Mouse (Mus musculus) heart, postnatal 0 days (tissue): ENCODE data around the gene Smg9. TPM values are rescaled to one million over a fixed set of nuclear protein-coding genes. Genes with fewer than 3 reads are reported as not detected.

Experiments used
- ATAC-seq: fragments of 200-750 bp; cut with Nextera tagmentation; 2 replicates; pipeline ENCODE4 v1.8.0; 2017; ENCODE audit warnings: low read depth, moderate number of reproducible peaks, moderate library complexity; ENCODE audit not compliant: insufficient read depth
- DNase-seq: peaks from one replicate; pipeline ENCODE4 v3.0.0-alpha.2; 2016; ENCODE audit warnings: low spot score
- H3K27ac ChIP-seq: fragments of 300-500 bp; sonication (generic); 2 replicates; pipeline ENCODE4 v1.5.1; 2014; ENCODE audit warnings: low read depth, mild to moderate bottlenecking
- H3K27me3 ChIP-seq: fragments of 300-500 bp; sonication (generic); 2 replicates; pipeline ENCODE4 v1.6.1; 2014; ENCODE audit warnings: low read length, mixed read lengths; ENCODE audit not compliant: control insufficient read depth, insufficient read depth
- H3K36me3 ChIP-seq: fragments of 300-500 bp; sonication (generic); replicated peaks from 2 replicates; pipeline ENCODE4 v1.6.1; 2014; ENCODE audit warnings: low read length, mixed read lengths; ENCODE audit not compliant: control insufficient read depth, insufficient read depth
- H3K4me1 ChIP-seq: fragments of 300-500 bp; sonication (generic); 2 replicates; pipeline ENCODE4 v1.6.1; 2014; ENCODE audit warnings: antibody characterized with exemption; ENCODE audit not compliant: control insufficient read depth, insufficient read depth
- H3K4me2 ChIP-seq: fragments of 300-500 bp; sonication (generic); 2 replicates; pipeline ENCODE4 v1.6.1; 2014; ENCODE audit warnings: low read depth, mild to moderate bottlenecking, low read length, moderate library complexity
- H3K4me3 ChIP-seq: fragments of 300-500 bp; sonication (generic); 2 replicates; pipeline ENCODE4 v1.5.1; 2014; ENCODE audit warnings: low read depth, low read length
- H3K9ac ChIP-seq: fragments of 300-500 bp; sonication (generic); replicated peaks from 2 replicates; pipeline ENCODE4 v1.6.1; 2014; ENCODE audit warnings: low read depth, low read length, mixed read lengths
- H3K9me3 ChIP-seq: fragments of 300-500 bp; sonication (generic); replicated peaks from 2 replicates; pipeline ENCODE4 v1.6.1; 2016; ENCODE audit warnings: low read length; ENCODE audit not compliant: control insufficient read depth
- CTCF ChIP-seq: IDR thresholded peaks from 2 replicates; pipeline ENCODE4 v1.5.1; 2016; ENCODE audit warnings: antibody characterized with exemption, control low read depth, low read depth
- EP300 ChIP-seq: IDR thresholded peaks from 2 replicates; pipeline ENCODE4 v1.6.1; 2016; ENCODE audit warnings: antibody characterized with exemption, low read depth
- WGBS: fragments of 180-500 bp; shearing (Covaris S2); extraction: QIAGEN DNeasy Blood & Tissue Kit; methylation state at CpG from one replicate; pipeline ENCODE4 v1.1.7; 2014; 5-methylcytosine and 5-hydroxymethylcytosine counted together
- polyA plus RNA-seq: library from polyadenylated mRNA; unstranded; fragments of >200 nt; fragmentation: Nextera tagmentation; extraction: Ambion mirVana; gene quantifications from 2 replicates; pipeline ENCODE4 v1.2.1, GENCODE M21; 2015
- total RNA-seq: library from RNA; depleted of rRNA; stranded (reverse); fragments of >200 nt; gene quantifications from 2 replicates; pipeline ENCODE4 v1.2.3, GENCODE M21; 2014; ENCODE audit warnings: low replicate concordance

The Smg9 gene
- total and polyA plus RNA-seq, 2 experiments from 2014 or later: 13.1 to 15.5 TPM

- no peaks in the 10 kb centered on the region for H3K9me3 ChIP-seq
- H3K4me3 ChIP-seq: no peak overlapping the region
- no peak overlapping the region for H3K9ac ChIP-seq
- DNase-seq (no peak), ATAC-seq (no peak)
- no peak overlapping the region for H3K4me2 ChIP-seq
- H3K27ac ChIP-seq: no peak overlapping the region
- WGBS: 81% methylated on average over 6 of the region's 6 CpGs
- H3K36me3 ChIP-seq: no peaks in the 10 kb centered on the region
- no peaks in the 10 kb centered on the region for H3K27me3 ChIP-seq
- peaks cover 4% of the 10 kb centered on the region for H3K4me1 ChIP-seq
- TF ChIP-seq EP300 (no peak), CTCF (no peak)
These were observed 39.8 kb downstream of the Smg9 start for GRCm38 (mm10) chr7:24439191-24439590.

- DNase-seq (no peak), ATAC-seq (no peak)
- no peak overlapping the region for H3K27ac ChIP-seq
- H3K4me1 ChIP-seq: peaks cover 4% of the 10 kb centered on the region
- no peak overlapping the region for H3K9ac ChIP-seq
- H3K4me3 ChIP-seq: no peak overlapping the region
- no peaks in the 10 kb centered on the region for H3K9me3 ChIP-seq
- 53% methylated on average over 7 of the region's 7 CpGs for WGBS
- no peaks in the 10 kb centered on the region for H3K27me3 ChIP-seq
- TF ChIP-seq CTCF: no peak
- no peak for TF ChIP-seq EP300
- no peak overlapping the region for H3K4me2 ChIP-seq
- H3K36me3 ChIP-seq: no peaks in the 10 kb centered on the region
These were observed 40.5 kb downstream of the Smg9 start for GRCm38 (mm10) chr7:24439891-24440290.

GRCm38 (mm10) chr7:24441785-24442184, 42.4 kb downstream of the Smg9 start:
- no peak for TF ChIP-seq EP300
- TF ChIP-seq CTCF: peak; percentile 98
- Histone ChIP-seq H3K4me2 (no peak overlapping the region), H3K9me3 (no peaks in the 10 kb centered on the region), H3K4me1 (peaks cover 4% of the 10 kb centered on the region), H3K27me3 (no peaks in the 10 kb centered on the region), H3K9ac (no peak overlapping the region), H3K36me3 (no peaks in the 10 kb centered on the region), H3K4me3 (no peak overlapping the region), H3K27ac (no peak overlapping the region)
- peak; percentile 76 for DNase-seq
- 8% methylated on average over 1 of the region's 1 CpGs for WGBS
- ATAC-seq: peak; percentile 64

- ATAC-seq (no peak), DNase-seq (no peak)
- 49% methylated on average over 8 of the region's 8 CpGs for WGBS
- no peaks in the 10 kb centered on the region for H3K36me3 ChIP-seq
- H3K4me2 ChIP-seq: no peak overlapping the region
- peaks cover 4% of the 10 kb centered on the region for H3K4me1 ChIP-seq
- H3K4me3 ChIP-seq: no peak overlapping the region
- TF ChIP-seq EP300 (no peak), CTCF (no peak)
- no peak overlapping the region for H3K9ac ChIP-seq
- no peaks in the 10 kb centered on the region for H3K27me3 ChIP-seq
- H3K27ac ChIP-seq: no peak overlapping the region
- no peaks in the 10 kb centered on the region for H3K9me3 ChIP-seq
These were observed 42.9 kb downstream of the Smg9 start for GRCm38 (mm10) chr7:24442313-24442712.

GRCm38 (mm10) chr7:24445266-24445926, 46.0 kb downstream of the Smg9 start:
- ATAC-seq: no peak
- H3K9me3 ChIP-seq: no peaks in the 10 kb centered on the region
- H3K36me3 ChIP-seq: no peaks in the 10 kb centered on the region
- no peak overlapping the region for H3K4me3 ChIP-seq
- H3K27me3 ChIP-seq: no peaks in the 10 kb centered on the region
- no peak for TF ChIP-seq EP300
- no peak for TF ChIP-seq CTCF
- no peak overlapping the region for H3K9ac ChIP-seq
- H3K4me2 ChIP-seq: no peak overlapping the region
- DNase-seq: no peak
- H3K27ac ChIP-seq: no peak overlapping the region
- no peaks in the 10 kb centered on the region for H3K4me1 ChIP-seq
- 81% methylated on average over 9 of the region's 9 CpGs for WGBS
